Mouse (Mus musculus): ENCODE measurements at regions not wholly inside any gene's neighbourhood (a gene's known extent, or its start where the extent isn't known, plus 50 kb on each side); places are given as distances from the start of the nearest gene placed in this dataset.
"Not testable (repeated sequence)": the region's sequence is repeated elsewhere in the genome, so short reads cannot be mapped to it uniquely, and the experiment has no call there.

DNA sequence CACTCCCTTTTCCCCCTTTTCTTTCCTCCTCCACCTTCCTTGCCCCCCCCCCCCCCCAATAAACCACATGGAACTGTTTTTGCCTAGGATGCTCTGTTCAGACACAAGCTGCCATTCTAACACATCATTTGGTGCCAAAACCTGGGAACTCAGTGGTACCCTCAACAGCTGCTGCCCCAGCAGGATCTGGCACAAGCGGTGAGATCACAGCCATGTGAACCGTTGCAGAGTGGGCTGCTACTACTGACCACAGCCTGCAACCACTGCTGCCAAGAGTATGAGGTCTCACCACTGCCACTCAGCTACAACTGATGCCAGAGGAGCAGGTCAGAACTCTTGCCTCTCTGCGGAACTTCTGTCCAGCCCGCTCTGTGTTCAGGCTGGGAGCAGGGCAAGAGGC, 206.2 kb downstream of the Pcsk1 start:
- no peak for DNase-seq (ENCODE audit: low spot score in 2 of 2)

DNA sequence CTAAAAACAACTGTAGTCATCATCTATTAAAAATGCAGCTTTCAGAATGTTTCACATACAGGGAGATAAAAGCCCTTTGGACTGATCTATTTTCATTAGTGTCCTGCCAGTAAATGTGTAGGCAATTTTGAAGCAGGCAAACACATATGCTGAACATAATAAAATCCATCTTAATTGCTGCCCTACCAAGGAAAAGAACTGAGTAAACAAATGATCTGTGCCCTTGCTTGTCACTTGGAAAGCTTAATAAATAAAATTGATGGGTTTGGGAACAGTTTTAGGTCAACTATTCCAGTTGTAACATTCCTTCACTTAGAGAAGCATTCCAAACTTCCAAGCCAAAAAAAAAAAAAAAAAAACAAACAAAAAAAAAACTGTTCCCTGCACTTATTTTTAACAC, 230.2 kb downstream of the Pcsk1 start:
- DNase-seq (ENCODE audit: low spot score in 2 of 2), result no peak

DNA sequence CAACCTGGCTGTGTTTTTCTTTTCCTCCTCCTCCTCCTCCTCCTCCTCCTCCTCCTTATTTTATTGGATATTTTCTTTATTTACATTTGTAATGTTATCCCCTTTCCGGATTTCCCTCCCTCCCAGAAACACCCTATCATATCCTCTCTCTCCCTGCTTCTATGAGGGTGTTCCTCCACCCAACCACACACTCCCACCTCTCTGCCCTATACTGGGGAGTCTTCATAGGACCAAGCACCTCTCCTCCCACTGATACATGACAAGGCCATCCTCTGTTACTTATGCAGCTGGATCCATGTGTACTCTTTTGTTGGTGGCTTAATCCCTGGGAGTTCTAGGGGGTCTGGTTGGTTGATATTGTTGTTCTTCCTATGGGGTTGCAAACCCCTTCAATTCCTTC, 230.6 kb downstream of the Pcsk1 start:
- DNase-seq (ENCODE audit: low spot score in 2 of 2), result no peak

DNA sequence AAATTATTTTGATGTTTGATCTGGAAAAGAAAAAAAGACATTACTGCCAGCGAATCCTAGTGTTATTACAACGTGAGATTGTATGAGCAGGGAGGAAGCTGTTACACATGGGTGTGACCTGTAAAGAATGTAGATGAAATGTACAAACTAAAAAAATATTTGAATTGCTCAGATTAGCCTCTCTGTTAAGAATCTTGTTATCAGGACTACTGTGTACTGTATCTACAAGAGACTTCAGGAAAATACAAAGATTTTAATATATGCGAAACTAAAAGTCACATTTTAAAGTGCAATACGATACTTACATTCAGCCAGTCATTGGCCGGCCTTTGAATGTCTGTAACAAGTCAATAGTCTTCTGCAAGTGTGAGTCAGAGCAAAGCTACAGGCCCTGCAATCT, 247.4 kb downstream of the Pcsk1 start:
- DNase-seq (ENCODE audit: low spot score in 2 of 2), result no peak

DNA sequence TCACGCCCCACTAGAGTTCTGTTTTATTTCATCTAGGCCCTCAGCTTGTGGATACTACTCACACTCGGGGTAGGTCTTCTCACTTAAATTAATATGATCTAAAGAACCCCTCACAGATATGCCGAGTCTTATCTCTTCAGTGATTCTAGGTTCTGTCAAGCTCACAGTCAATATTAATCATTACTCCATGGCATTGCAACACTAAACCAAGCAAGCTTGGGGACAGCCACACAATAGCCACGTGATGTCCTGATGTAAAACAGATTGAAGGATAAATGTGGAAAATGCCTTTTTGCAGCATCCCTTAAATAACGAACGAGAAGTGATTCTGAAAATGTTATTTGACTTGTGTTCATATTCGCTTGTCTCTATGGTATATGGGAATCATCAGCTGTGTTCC, 253.8 kb downstream of the Pcsk1 start:
- DNase-seq (ENCODE audit: low spot score in 2 of 2), result no peak

DNA sequence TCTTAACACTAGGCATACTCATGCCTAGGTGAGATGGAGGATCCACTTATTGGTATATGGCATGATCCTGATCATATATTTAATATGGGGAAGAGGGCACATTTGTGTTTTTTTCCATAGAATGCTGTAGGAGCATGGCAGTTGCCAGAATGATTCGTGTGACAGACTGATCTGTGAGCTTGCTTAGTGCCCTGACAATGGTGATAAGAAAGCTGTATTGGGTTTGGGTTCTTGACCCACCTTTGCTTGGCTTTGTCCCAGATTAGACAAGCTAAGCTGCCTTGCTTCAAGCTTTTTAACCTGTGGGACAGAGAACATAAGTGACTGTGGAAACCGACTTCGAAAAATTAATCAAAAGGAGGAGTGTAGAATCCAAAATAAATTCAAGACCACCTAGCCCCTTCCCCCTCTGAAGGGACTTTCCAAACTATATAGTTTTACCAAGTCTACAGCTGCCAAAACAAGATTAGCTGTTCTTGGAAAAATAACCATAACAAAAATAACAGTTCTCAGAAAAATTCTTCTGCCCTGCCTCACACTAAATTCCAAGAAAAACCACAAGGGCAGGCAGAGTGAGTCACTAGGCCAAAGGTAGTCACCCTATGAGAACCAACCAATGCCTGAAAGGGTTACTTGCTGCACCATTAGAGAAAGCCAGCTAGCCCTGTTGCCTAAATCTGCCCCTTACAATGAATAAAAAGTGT, 277.2 kb downstream of the Pcsk1 start:
- DNase-seq (ENCODE audit: low spot score in 2 of 2), result no peak

DNA sequence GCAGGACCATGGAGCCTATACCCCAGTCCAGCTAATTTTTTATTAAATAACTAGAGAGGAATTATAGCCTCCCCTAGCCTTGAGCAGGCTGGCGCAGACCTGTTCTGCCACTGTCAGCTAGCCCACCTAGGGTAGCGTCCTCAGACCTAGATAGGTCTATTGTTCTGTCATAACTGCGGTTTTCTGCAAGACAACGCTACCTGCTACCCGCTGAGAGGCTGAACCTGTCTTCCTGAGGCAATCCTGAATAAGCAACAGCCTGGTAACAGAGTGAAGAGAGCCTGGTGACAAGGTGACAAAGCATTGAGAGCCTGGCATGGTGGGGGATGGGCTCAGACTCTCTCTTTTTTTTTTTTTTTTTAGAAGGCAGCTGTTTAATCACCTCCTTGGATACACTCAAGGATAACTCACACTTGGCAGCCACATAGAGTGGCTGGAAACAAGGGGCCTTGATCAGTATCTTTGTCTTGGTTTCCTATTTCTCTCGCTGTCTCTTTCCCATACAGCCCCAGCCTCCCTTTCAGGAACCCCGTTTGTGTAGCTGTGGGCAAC, 278.7 kb downstream of the Pcsk1 start:
- no peak for DNase-seq (ENCODE audit: low spot score in 2 of 2)

DNA sequence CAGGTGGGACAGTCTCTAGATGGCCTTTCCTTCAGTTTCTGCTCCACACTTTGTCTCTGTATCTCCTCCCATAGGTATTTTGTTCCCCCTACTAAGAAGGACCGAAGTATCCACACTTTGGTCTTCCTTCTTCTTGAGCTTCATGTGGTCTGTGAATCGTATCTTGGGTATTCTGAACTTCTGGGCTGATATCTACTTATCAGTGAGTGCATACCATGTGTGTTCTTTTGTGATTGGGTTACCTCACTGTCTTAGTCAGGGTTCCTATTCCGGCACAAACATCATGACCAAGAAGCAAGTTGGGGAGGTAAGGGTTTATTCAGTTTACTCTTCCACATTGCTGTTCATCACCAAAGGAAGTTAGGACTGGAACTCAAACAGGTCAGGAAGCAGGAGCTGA, 287.5 kb downstream of the Pcsk1 start:
- not testable (repeated sequence) for DNase-seq (ENCODE audit: low spot score in 2 of 2)

DNA sequence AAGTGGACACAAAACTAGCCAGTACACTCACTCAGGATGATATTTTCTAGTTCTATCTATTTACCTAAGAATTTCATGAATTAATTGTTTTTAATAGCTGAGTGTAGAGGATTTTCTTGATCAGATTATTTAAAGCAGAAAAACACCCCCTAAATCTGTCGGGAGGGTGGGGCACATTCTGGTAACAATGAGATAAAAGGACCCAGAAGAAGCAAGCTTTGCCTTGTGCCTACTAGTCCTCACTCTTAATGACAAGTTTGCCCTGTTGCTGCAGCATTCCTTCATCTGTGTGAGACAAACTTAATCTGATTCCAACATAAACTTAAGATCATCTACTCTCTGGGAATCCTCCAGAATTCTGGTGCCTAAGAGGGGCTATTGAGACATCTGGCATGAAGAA, 288.1 kb downstream of the Pcsk1 start:
- DNase-seq (ENCODE audit: low spot score in 2 of 2), result no peak

DNA sequence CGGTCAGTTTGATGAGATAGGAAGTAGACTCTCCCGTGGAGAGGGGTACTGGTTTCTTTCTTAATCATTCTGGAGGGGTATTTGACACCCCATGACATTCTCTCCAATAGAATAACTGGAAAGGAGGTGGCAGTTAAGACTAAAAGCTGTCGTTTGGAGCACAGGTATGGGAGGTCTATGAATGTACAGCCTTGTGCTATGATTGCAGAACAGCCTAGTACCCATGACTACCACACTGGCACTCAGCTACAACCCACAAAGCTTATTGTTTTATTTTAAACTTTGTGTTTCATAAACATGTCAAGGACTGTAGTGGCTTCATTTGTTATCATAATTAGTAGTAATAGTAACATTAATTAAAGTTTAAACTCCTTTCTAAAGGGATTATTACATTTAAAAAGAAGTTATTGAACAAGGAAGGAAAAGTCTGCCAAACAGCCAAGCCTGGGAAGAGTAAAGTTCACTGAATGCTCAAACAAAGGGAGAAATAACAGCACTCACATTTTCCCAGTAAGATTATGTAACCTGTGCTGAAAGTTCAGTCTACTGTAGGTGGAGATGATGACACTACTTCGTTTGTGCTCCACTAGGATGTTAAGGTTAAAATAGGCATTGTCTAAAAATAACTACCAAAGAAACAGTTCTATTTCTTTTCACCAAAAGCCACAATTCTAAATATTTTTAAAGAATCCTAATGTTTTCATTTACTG, 295.2 kb downstream of the Pcsk1 start:
- DNase-seq (ENCODE audit: low spot score in 2 of 2), result peak in 1 of 2 experiments; percentile 3

DNA sequence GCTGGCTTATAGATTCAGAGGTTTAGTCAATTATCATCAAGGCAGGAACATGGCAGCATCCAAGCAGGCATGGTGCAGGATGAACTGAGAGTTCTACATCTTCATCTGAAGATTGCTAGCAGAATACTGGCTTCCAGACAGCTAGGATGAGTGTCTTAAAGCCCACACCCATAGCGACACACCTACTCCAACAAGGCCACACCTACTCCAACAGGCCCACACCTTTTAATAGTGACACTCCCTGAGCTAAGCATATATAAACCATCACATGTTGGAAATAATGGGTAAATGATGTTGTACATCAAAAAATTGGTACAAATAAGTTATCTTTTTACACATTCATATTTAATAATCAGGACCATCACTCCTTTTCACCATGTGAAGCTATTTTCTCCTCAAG, 299.6 kb downstream of the Pcsk1 start:
- no peak for DNase-seq (ENCODE audit: low spot score in 2 of 2)

DNA sequence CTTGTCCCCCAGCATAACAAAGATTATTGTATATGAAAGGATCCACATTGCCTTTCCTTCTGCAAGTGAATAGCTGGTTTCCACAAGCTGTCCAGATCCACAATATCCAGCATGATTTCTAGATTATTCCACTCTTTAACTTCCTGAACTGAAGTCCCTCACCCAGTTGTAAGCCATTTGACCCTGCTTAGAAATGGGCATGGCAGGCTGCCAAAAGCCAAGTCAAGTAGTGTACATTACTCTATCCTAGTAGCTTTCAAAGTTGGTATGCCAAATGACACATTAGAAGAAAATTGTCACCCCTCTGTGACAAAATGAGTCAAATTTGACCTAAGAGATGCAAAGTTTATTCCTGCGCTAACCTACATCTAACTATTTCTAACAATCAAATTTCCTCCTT, 300.6 kb downstream of the Pcsk1 start:
- no peak for DNase-seq (ENCODE audit: low spot score in 2 of 2)

DNA sequence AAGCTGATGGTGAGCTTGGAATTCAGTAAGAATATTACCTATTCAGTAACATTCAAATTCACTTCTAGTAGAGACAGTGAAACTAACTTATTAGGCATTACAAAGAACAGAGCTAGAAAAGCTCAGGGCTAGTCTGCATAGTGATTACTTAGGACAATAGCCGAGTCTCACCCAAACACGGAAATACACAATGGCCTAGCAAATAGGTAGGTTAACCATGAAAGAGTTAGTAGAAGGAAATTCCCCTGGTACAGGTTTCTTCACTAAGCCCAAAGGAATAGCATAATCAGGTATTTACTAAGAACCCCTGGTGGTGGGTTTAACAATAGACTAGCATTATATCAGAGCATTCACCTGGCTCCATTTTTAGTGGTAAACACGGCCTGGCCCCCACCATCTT, 306.7 kb upstream of the Ell2 start:
- not testable (repeated sequence) for DNase-seq (ENCODE audit: low spot score in 2 of 2)

DNA sequence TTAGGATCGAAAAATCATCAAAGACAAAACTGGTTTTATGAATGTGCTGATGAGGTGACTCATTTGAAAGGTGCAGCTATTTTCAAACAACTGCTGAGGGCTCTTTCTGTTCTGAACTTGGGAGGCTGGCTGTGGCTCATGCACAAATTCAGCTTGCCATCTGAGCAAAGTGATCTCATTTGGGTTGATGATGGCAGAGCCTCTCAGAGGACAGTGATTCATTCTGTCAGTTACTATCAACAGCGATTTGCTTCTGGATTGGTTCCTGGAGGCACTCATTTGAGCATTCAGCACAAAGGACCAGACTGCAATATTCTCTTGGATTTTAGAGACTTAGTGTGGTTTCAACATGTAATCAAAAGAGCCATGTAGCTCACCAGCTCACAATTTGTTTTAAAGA, 285.8 kb upstream of the Ell2 start:
- DNase-seq (ENCODE audit: low spot score in 2 of 2), result peak in 1 of 2 experiments; percentile 3

DNA sequence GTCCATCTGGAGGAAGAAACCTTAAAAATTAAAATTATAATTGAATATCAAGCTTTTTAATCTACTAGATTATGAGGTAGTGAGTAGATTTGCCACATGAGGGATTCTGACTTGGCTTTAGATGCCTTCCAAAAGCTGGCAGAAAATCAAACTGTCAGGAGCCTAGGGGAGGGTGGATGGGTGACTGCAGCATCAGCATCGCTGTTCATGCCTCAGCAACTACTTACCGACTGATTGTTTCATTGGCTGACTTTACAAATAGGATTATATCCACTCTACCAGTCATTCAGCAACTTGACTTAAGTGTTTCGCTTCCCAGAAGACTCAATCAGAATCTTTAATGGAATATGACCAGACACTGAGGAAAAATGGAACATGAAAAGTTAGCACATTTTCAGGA, 279.6 kb upstream of the Ell2 start:
- DNase-seq (ENCODE audit: low spot score in 2 of 2), result no peak

DNA sequence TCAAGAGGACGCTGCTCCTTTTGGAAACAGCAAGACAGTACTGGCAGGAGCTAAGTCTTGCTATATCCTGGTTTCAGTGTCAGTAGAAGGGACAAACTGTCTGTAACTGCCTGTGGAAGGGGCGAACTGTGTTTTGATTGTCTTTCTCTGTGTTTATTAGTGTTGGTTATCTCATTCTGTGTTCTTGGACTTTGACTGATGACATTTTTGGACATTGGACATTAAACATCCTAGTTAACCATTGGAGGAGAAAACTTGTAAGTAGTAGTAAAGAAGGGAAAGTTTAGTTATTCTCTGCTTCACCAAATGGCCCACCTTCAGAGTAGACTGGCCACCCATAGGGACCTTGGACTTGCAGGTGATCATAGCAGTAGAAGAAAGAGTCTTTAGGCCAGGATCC, 267.4 kb upstream of the Ell2 start:
- no peak for DNase-seq (ENCODE audit: low spot score in 2 of 2)

DNA sequence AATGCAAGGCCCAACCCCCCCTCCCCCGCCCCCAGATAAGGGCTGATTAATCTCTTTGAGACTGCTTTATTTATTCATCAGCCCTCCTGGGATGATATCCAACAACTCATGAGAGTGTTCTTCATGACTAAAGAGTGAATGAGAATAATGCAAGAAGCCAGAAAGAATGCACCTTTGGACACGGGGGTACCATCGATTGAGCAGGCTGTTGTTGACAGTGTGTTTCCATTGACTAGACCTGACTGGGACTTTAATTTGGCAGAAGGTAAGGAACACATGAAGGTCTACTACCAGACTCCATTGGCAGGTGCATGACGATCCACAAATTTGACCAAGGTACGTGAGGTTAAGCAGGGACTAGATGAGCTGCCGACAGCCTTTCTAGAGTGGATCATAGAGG, 266.5 kb upstream of the Ell2 start:
- no peak for DNase-seq (ENCODE audit: low spot score in 2 of 2)

DNA sequence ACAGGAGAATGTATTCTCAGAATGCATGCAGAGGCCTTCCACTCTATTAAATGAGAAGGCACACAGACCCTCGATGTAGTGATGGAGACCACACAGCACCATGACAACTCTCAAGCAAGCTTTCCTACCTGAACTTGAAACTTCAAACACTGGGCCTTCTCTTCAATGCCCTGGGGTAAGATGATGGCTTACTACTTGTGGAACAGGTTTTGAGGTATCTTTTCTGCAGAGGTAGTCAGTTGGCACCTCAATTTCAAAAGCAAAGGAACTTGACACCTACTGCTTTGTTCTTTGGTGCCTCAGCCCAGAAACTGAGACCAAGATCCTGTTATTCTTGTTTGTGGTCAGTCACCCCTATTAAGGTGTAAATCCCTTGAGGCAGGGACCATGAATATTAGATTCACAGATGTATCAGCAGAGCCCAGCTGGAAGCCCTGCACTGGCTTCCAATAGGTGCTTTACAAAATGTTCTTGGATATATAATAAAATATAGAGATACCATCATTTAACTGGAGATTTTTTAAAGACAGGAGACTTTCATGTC, 246.2 kb upstream of the Ell2 start:
- DNase-seq (ENCODE audit: low spot score in 2 of 2), result no peak

DNA sequence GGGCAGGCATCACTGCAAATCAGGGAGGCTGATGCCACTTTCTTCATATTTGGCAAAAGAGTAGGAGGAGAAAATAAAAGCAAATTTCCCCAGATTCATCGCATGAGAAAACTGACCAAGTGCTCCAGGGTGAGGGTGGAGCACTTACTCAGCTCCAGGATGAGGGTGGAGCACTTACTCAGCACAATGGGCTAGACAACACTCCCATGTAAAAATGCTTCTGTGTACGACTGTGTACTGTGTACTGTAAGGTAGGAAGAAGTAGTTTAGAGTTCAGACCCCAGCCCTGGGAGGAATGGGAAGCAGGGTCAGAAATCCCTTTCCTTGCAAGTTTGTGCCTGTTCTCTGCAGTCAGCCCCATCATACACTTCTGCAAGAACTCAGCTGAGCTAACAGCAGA, 245.3 kb upstream of the Ell2 start:
- DNase-seq (ENCODE audit: low spot score in 2 of 2), result no peak

DNA sequence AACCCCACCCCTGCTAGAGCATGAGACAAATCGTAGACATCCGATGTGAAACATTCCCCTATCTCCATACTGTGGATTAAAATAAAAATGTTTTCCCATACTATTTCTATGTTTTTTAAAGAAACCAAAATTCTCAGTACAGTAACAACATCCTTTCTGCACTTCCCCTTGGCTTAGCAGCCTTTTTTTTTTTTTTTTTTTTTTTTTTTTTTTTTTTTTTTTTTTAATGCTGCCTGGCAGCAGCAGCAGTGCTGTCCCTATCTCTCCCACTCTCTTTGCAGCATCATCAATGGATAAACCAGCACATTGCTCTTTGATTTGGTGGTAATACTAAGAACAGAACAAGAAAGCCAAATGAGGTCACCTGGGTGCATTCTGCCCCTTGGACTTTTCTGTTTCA, 239.3 kb upstream of the Ell2 start:
- DNase-seq (ENCODE audit: low spot score in 2 of 2), result no peak

DNA sequence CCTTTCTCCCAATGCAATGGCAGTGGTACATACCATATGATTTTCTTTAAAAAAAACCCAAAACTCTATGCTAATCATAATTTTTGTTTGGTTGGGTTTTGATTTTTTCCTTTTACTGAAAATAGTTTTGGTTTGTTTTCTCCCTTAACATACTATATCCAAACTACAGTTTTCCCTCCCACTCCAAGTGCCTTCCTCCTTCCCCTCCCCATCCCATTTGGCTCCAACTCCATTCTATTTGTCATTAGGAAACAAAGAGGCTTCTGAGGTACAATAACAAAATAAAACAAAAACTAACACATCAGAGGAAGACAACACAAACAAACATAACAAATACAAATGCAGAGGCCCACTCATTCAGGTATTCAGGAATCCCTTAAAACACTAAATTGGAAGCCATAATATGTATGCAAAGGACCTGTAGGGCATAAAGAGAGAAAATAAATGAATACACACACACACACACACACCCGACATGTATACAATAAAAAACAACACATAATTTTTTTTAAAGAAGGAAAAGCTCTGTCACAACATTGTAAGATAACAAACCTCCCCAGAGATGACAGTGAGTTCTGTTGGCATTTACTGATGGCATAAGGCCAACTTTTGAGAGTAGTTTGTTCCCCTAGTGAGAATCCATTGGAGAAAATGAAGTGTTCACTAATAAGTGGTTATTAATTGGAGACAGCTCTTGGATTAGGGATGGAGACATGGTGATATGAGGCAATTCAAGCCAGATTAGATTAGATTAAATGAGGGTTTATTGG, 230.5 kb upstream of the Ell2 start:
- DNase-seq (ENCODE audit: low spot score in 2 of 2), result no peak

DNA sequence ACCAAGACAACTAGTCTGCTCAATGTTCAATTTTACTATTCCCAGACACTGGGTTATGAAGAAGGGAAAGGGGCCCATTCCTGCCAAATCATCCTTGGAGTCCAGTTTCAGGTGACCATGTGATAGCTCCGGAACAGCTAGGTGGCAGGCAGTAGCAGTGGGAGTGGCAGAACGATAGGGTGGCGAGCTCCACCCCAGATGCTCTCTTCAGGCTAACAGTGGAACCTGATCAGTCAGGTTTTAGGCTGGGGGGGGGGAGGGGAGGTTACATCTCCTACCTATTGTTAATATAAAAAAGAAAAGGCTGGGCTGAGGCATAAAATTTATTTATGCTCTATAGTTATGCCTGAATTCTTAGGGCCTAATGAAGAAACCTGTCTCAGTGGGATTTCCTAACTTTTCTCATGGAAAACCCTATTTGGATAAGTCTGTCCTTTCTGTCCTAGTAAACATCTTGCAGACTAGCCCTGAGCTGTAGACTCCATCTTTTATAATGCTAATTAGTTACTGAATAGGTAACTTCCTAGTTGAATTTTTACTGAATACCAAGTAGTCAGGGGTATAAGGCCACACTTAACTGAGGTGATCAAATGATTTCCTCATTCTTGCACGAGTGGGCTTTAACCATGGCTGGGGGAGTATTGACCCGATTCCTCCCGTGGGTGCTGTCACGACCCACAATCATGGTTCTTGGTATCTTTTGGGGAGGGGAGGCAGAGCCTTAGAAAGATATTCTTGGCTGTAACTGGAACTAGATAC, 223.2 kb upstream of the Ell2 start:
- DNase-seq (ENCODE audit: low spot score in 2 of 2), result not testable (repeated sequence)

Data from left cerebral cortex, adult 9 months (tissue).